Mouse (Mus musculus) liver, embryonic 11.5 days (tissue): ENCODE results near the gene Etv3. TPM values are rescaled to one million over a fixed set of nuclear protein-coding genes. Genes with fewer than 3 reads are reported as not detected.

ENCODE experiments used
- ATAC-seq: fragments of 200-750 bp; cut with Nextera tagmentation; replicated peaks from 2 replicates; pipeline ENCODE4 v1.8.0; 2017; ENCODE audit warnings: moderate number of reproducible peaks, mild to moderate bottlenecking, moderate TSS enrichment, moderate library complexity; ENCODE audit not compliant: low FRiP score
- DNase-seq: peaks from one replicate; pipeline ENCODE4 v3.0.0-alpha.2; 2017; ENCODE audit warnings: low spot score
- H3K27ac ChIP-seq: fragments of 300-500 bp; sonication (generic); 2 replicates; pipeline ENCODE4 v1.5.1; 2014; ENCODE audit warnings: mild to moderate bottlenecking, low read depth, low read length, control low read depth
- H3K27me3 ChIP-seq: fragments of 300-500 bp; sonication (generic); replicated peaks from 2 replicates; pipeline ENCODE4 v1.6.1; 2014; ENCODE audit warnings: low read length, mixed read lengths; ENCODE audit not compliant: control insufficient read depth, insufficient read depth
- H3K36me3 ChIP-seq: fragments of 300-500 bp; sonication (generic); 2 replicates; pipeline ENCODE4 v1.6.1; 2014; ENCODE audit warnings: mild to moderate bottlenecking, low read length, moderate library complexity, mixed read lengths; ENCODE audit not compliant: control insufficient read depth, insufficient read depth
- H3K4me1 ChIP-seq: fragments of 300-500 bp; sonication (generic); replicated peaks from 2 replicates; pipeline ENCODE4 v1.6.1; 2014; ENCODE audit warnings: low read length, mixed read lengths; ENCODE audit not compliant: control insufficient read depth, insufficient read depth
- H3K4me2 ChIP-seq: fragments of 300-500 bp; sonication (generic); 2 replicates; pipeline ENCODE4 v1.6.1; 2014; ENCODE audit warnings: mild to moderate bottlenecking, control low read depth, moderate library complexity
- H3K4me3 ChIP-seq: fragments of 300-500 bp; sonication (generic); 2 replicates; pipeline ENCODE4 v1.5.1; 2014; ENCODE audit warnings: low read depth, low read length, control low read depth
- H3K9ac ChIP-seq: fragments of 300-500 bp; sonication (generic); 2 replicates; pipeline ENCODE4 v1.6.1; 2014; ENCODE audit warnings: low read depth, low read length, control low read depth
- H3K9me3 ChIP-seq: fragments of 300-500 bp; sonication (generic); 2 replicates; pipeline ENCODE4 v1.6.1; 2016; ENCODE audit warnings: low read length, inconsistent platforms, mixed read lengths; ENCODE audit not compliant: control insufficient read depth
- WGBS: fragments of 180-500 bp; shearing (Covaris S2); extraction: QIAGEN DNeasy Blood & Tissue Kit; methylation state at CpG from one replicate; pipeline ENCODE4 v1.1.7; 2014; 5-methylcytosine and 5-hydroxymethylcytosine counted together
- polyA plus RNA-seq: library from polyadenylated mRNA; unstranded; fragments of >200 nt; fragmentation: Nextera tagmentation; extraction: Ambion mirVana; gene quantifications from 2 replicates; pipeline ENCODE4 v1.2.1, GENCODE M21; 2014

The Etv3 gene
- polyA plus RNA-seq, 1 experiment from 2014 or later: 7.3 TPM

- H3K4me1 ChIP-seq: peaks cover 26% of the 10 kb centered on the region
- 85% methylated on average over 9 of the region's 9 CpGs for WGBS
- no peak overlapping the region for H3K4me2 ChIP-seq
- DNase-seq: no peak
- no peaks in the 10 kb centered on the region for H3K36me3 ChIP-seq
- no peak for ATAC-seq
- H3K9ac ChIP-seq: no peak overlapping the region
- no peak overlapping the region for H3K4me3 ChIP-seq
- H3K9me3 ChIP-seq: no peaks in the 10 kb centered on the region
- no peak overlapping the region for H3K27ac ChIP-seq
- H3K27me3 ChIP-seq: no peaks in the 10 kb centered on the region
Observed at GRCm38 (mm10) chr3:87510832-87511231, 14.4 kb upstream of the Etv3 start.

DNA sequence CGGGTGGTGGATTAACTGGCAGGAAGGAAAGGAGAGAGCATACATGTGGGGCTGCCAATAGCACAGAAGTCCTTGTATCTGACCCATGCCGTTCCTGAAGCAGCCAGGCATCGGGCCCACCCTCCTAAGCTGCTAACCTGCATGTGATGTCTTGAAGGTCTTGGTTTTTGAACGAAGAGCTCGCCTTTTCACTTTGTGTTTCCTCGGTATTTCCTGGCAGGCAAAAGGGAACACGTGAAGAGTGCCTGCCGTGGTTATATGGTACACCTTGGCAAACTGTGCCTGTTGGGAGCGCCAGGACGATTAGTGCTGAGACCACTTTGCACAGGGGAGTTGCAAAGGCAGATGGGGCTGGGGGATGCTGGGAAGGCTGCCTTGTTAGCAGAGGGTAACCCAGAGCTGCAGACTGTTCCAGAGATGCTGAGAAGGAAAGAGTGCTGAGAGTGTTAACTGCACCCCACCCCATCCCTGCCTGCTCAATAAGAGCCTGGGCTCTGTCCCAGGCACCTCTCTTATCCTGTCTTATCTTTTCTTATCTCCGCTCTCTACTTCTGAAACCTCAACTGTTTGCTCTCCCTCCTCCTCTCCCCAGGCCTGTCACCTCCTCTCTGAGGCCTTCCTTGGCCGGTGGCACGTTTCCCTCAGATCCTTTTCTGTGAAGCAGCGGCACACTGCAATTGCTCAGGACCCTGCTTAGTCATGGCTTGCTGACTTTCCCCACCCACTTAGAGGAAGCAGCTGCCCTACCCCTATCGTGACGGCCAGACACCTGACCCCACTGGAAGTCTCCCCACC is 13.0 kb upstream of the Etv3 start:
- H3K9me3 ChIP-seq: no peaks in the 10 kb centered on the region
- DNase-seq (no peak), ATAC-seq (peak; percentile 50)
- H3K36me3 ChIP-seq: no peaks in the 10 kb centered on the region
- H3K4me1 ChIP-seq: peaks cover 31% of the 10 kb centered on the region
- H3K4me2 ChIP-seq: peak overlapping the region; percentile 40
- H3K27ac ChIP-seq: no peak overlapping the region
- no peak overlapping the region for H3K9ac ChIP-seq
- 29% methylated on average over 16 of the region's 16 CpGs for WGBS
- H3K27me3 ChIP-seq: no peaks in the 10 kb centered on the region
- no peak overlapping the region for H3K4me3 ChIP-seq

GRCm38 (mm10) chr3:87515567-87516081 is 9.6 kb upstream of the Etv3 start:
- DNase-seq: no peak

DNA sequence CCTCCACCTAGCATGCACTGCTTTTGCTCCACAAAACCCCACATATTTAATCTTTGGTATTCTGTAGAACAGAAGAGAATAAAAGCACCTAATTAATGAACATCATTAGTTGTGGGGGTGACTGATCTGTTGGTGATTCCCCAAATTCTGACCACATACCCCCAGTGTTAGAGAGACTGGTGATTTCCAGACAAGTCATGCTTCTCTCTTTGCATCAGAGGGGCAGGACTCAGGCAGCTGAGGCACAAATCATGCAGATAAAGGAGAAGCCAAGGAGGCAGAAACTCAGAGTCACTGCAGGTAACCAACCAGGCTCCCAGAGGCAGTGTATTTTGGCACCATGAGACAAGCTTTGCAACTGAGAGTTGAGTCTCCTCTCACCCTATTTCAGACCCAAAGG is 6.8 kb upstream of the Etv3 start:
- Histone ChIP-seq H3K4me3 (no peak overlapping the region), H3K4me2 (no peak overlapping the region), H3K9me3 (no peaks in the 10 kb centered on the region), H3K36me3 (no peaks in the 10 kb centered on the region), H3K9ac (no peak overlapping the region), H3K27me3 (peaks cover 2% of the 10 kb centered on the region; the same call in 1 of the 2 replicates), H3K4me1 (peaks cover 12% of the 10 kb centered on the region), H3K27ac (no peak overlapping the region)
- no peak for ATAC-seq
- no peak for DNase-seq

More at GRCm38 (mm10) chr3:87515567-87516081, 9.6 kb upstream of the Etv3 start:
- Histone ChIP-seq H3K27ac (no peak overlapping the region), H3K4me2 (peak overlapping the region; percentile 45), H3K36me3 (no peaks in the 10 kb centered on the region), H3K27me3 (peaks cover 2% of the 10 kb centered on the region; the same call in 1 of the 2 replicates), H3K4me1 (peaks cover 23% of the 10 kb centered on the region), H3K4me3 (no peak overlapping the region), H3K9ac (no peak overlapping the region), H3K9me3 (no peaks in the 10 kb centered on the region)
- WGBS: 38% methylated on average over 13 of the region's 13 CpGs
- peak; percentile 58; the same call in 1 of the 2 replicates for ATAC-seq

GRCm38 (mm10) chr3:87521126-87521525 is 4.1 kb upstream of the Etv3 start:
- ATAC-seq (no peak), DNase-seq (no peak)
- no peaks in the 10 kb centered on the region for H3K36me3 ChIP-seq
- H3K9ac ChIP-seq: no peak overlapping the region
- H3K9me3 ChIP-seq: no peaks in the 10 kb centered on the region
- H3K4me3 ChIP-seq: no peak overlapping the region
- H3K27me3 ChIP-seq: peaks cover 2% of the 10 kb centered on the region; the same call in 1 of the 2 replicates
- peaks cover 3% of the 10 kb centered on the region for H3K4me1 ChIP-seq
- H3K27ac ChIP-seq: no peak overlapping the region
- WGBS: 49% methylated on average over 4 of the region's 4 CpGs
- H3K4me2 ChIP-seq: no peak overlapping the region

GRCm38 (mm10) chr3:87521833-87522232 is 3.4 kb upstream of the Etv3 start:
- peaks cover 6% of the 10 kb centered on the region for H3K4me1 ChIP-seq
- no peak overlapping the region for H3K9ac ChIP-seq
- no peak overlapping the region for H3K4me2 ChIP-seq
- H3K27me3 ChIP-seq: peaks cover 2% of the 10 kb centered on the region; the same call in 1 of the 2 replicates
- H3K36me3 ChIP-seq: no peaks in the 10 kb centered on the region
- ATAC-seq (no peak), DNase-seq (no peak)
- no peaks in the 10 kb centered on the region for H3K9me3 ChIP-seq
- no peak overlapping the region for H3K4me3 ChIP-seq
- 59% methylated on average over 1 of the region's 1 CpGs for WGBS
- H3K27ac ChIP-seq: no peak overlapping the region

- Histone ChIP-seq H3K4me3 (no peak overlapping the region), H3K27me3 (no peaks in the 10 kb centered on the region), H3K4me1 (peaks cover 10% of the 10 kb centered on the region), H3K27ac (no peak overlapping the region), H3K9me3 (no peaks in the 10 kb centered on the region), H3K36me3 (no peaks in the 10 kb centered on the region; the same call in 1 of the 2 replicates), H3K4me2 (no peak overlapping the region), H3K9ac (no peak overlapping the region)
- WGBS: 86% methylated on average over 9 of the region's 9 CpGs
- ATAC-seq (no peak), DNase-seq (no peak)
Observed at GRCm38 (mm10) chr3:87523701-87524100, 1.5 kb upstream of the Etv3 start.

DNA sequence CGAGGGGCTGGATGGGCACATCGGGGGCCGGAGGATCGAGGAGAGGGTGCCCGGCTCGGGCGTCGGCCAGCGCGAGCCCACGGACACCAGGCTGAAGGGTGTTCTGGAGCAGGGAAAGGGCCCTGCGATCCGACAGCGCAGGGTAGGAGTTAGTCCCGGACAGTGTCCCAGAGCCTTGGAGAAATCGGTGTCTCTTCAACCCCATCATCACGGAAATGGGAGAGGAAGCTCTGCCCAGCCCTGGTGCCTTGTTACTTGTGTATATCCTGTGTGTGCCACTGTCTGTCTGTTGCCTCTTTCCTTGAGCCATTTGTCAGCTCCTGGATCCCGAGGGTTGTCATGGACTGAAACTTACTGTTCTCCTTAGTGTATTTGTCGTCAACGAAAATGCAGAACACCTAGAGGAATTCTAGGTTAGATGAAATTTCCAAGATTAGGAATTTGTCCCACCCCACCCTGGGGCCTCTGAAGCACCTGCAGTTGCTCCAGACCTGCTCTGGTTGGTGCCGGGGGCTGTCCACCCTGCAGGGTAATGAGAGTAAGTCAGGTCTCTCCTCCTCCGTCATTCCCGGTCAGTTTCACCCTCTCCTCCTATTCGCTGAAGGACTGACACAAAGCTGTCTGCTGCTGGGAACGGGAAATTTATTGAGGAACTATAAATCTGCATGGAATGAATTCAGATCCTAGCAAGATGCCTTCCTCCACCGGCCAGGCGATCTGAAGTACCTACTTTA is 797 bp downstream of the Etv3 start:
- Histone ChIP-seq H3K4me3 (peak overlapping the region; percentile 99), H3K4me1 (peaks cover 10% of the 10 kb centered on the region), H3K4me2 (peak overlapping the region; percentile 88), H3K9me3 (no peaks in the 10 kb centered on the region), H3K27ac (peak overlapping the region; percentile 50), H3K36me3 (peaks cover 10% of the 10 kb centered on the region), H3K27me3 (no peaks in the 10 kb centered on the region), H3K9ac (peak overlapping the region; percentile 96)
- DNase-seq (no peak), ATAC-seq (peak; percentile 55)
- WGBS: 7% methylated on average over 27 of the region's 27 CpGs
